Mouse (Mus musculus) left cerebral cortex, adult 9 months (tissue): ENCODE results near the gene Samt4.
"Not testable (repeated sequence)": the region's sequence is repeated elsewhere in the genome, so short reads cannot be mapped to it uniquely, and the experiment has no call there.

Source experiments
- DNase-seq, 2 experiments: peaks; one replicate each; pipeline ENCODE4 v3.0.0; 2022; ENCODE audit warnings: low spot score in 2 of 2

Gene Samt4

GRCm38 (mm10) chrX:154481702-154482101, at the start of gene Samt4:
TSS of gene Samt4 (plus strand) at chrX:154482002.
- DNase-seq: no peak

- DNase-seq: not testable (repeated sequence)
Measured at GRCm38 (mm10) chrX:154443696-154444095, 38.1 kb upstream of the Samt4 start.

GRCm38 (mm10) chrX:154468386-154468785, 13.4 kb upstream of the Samt4 start:
- not testable (repeated sequence) for DNase-seq
